Mouse (Mus musculus) erythroblast, embryonic 14.5 days (primary cell): ENCODE measurements around the gene Tspoap1.

Experiments used
- GATA1 ChIP-seq: IDR thresholded peaks from 2 replicates; pipeline ENCODE4 v1.6.1; 2012; ENCODE audit warnings: low read length, inconsistent platforms, mixed read lengths
- TAL1 ChIP-seq: IDR thresholded peaks from 3 replicates; pipeline ENCODE4 v1.6.1; 2012; ENCODE audit warnings: low read length, inconsistent platforms, mixed read lengths

GRCm38 (mm10) chr11:87793460-87793859 lies 33.1 kb downstream of the Tspoap1 start, which contains the start of gene Mpo:
- no peak for TF ChIP-seq TAL1
- TF ChIP-seq GATA1 = no peak
